Mouse (Mus musculus): ENCODE data around the gene Mrps35. TPM values are rescaled to one million over a fixed set of nuclear protein-coding genes. Genes with fewer than 3 reads are reported as not detected.

Gene Mrps35
- polyA plus RNA-seq, 1 experiment from 2014 or later: 84.1 TPM

GRCm38 (mm10) chr6:147088517-147088916 is 46.0 kb downstream of the Mrps35 start:
- H3K4me3 ChIP-seq (ENCODE audit: low read depth, low read length): no peak overlapping the region
- H3K9me3 ChIP-seq (ENCODE audit: control insufficient read depth, low read length): no peaks in the 10 kb centered on the region
- 0 out of 2 replicates have a peak, but pooled peaks cover 5% of the 10 kb centered on the region for H3K4me1 ChIP-seq (replicated peaks; ENCODE audit: control insufficient read depth, insufficient read depth, low read length)
- H3K36me3 ChIP-seq (ENCODE audit: control insufficient read depth, insufficient read depth, low read length): no peaks in the 10 kb centered on the region
- DNase-seq (ENCODE audit: low spot score) (no peak), ATAC-seq (ENCODE audit: low FRiP score) (no peak)
- H3K9ac ChIP-seq (ENCODE audit: low read depth, low read length): no peak overlapping the region
- H3K27ac ChIP-seq (ENCODE audit: low read depth, low read length): no peak overlapping the region
- WGBS: 83% methylated on average over 3 of the region's 3 CpGs
- no peaks in the 10 kb centered on the region for H3K27me3 ChIP-seq (ENCODE audit: control insufficient read depth, insufficient read depth, low read length)
- no peak overlapping the region for H3K4me2 ChIP-seq (replicated peaks; ENCODE audit: low read depth, low read length)

GRCm38 (mm10) chr6:147090191-147090590 is 47.6 kb downstream of the Mrps35 start:
- H3K4me2 ChIP-seq (replicated peaks; ENCODE audit: low read depth, low read length): no peak overlapping the region
- no peak overlapping the region for H3K27ac ChIP-seq (ENCODE audit: low read depth, low read length)
- H3K9ac ChIP-seq (ENCODE audit: low read depth, low read length): no peak overlapping the region
- ATAC-seq (ENCODE audit: low FRiP score) (no peak), DNase-seq (ENCODE audit: low spot score) (no peak)
- 0 out of 2 replicates have a peak, but pooled peaks cover 5% of the 10 kb centered on the region for H3K4me1 ChIP-seq (replicated peaks; ENCODE audit: control insufficient read depth, insufficient read depth, low read length)
- H3K9me3 ChIP-seq (ENCODE audit: control insufficient read depth, low read length): no peaks in the 10 kb centered on the region
- 70% methylated on average over 5 of the region's 5 CpGs for WGBS
- no peaks in the 10 kb centered on the region for H3K27me3 ChIP-seq (ENCODE audit: control insufficient read depth, insufficient read depth, low read length)
- no peak overlapping the region for H3K4me3 ChIP-seq (ENCODE audit: low read depth, low read length)
- H3K36me3 ChIP-seq (ENCODE audit: control insufficient read depth, insufficient read depth, low read length): no peaks in the 10 kb centered on the region

- peak within 1 kb of the TSS; percentile 80 for H3K4me3 ChIP-seq (ENCODE audit: low read depth, low read length)
- WGBS: under 1% methylated on average over 90 of the region's 99 CpGs
- H3K9me3 ChIP-seq (ENCODE audit: control insufficient read depth, low read length): no peaks in the 10 kb centered on the region
- ATAC-seq (ENCODE audit: low FRiP score) (peak; percentile 92), DNase-seq (ENCODE audit: low spot score) (peak; percentile 85)
- peak within 1 kb of the TSS; percentile 88 for H3K27ac ChIP-seq (ENCODE audit: low read depth, low read length)
- peak within 1 kb of the TSS; percentile 94 for H3K4me2 ChIP-seq (replicated peaks; ENCODE audit: low read depth, low read length)
- no peaks in the 10 kb centered on the region for H3K27me3 ChIP-seq (ENCODE audit: control insufficient read depth, insufficient read depth, low read length)
- H3K36me3 ChIP-seq (ENCODE audit: control insufficient read depth, insufficient read depth, low read length): no peaks in the 10 kb centered on the region
- 0 out of 2 replicates have a peak, but pooled peaks cover 5% of the 10 kb centered on the region for H3K4me1 ChIP-seq (replicated peaks; ENCODE audit: control insufficient read depth, insufficient read depth, low read length)
- H3K9ac ChIP-seq (ENCODE audit: low read depth, low read length): peak within 1 kb of the TSS; percentile 91
Measured at GRCm38 (mm10) chr6:147091136-147092120, 48.9 kb downstream of the Mrps35 start, which contains the start of gene Klhl42. Gene Klhl42, plus strand, starts transcription at chr6:147091379.

- Histone ChIP-seq H3K27me3 (ENCODE audit: control insufficient read depth, insufficient read depth, low read length) (no peaks in the 10 kb centered on the region), H3K4me3 (ENCODE audit: low read depth, low read length) (peak overlapping the region; percentile 80), H3K36me3 (ENCODE audit: control insufficient read depth, insufficient read depth, low read length) (no peaks in the 10 kb centered on the region), H3K4me2 (replicated peaks; ENCODE audit: low read depth, low read length) (peak overlapping the region; percentile 94), H3K9ac (ENCODE audit: low read depth, low read length) (peak overlapping the region; percentile 91), H3K4me1 (replicated peaks; ENCODE audit: control insufficient read depth, insufficient read depth, low read length) (0 out of 2 replicates have a peak, but pooled peaks cover 2% of the 10 kb centered on the region), H3K27ac (ENCODE audit: low read depth, low read length) (peak overlapping the region; percentile 88), H3K9me3 (ENCODE audit: control insufficient read depth, low read length) (no peaks in the 10 kb centered on the region)
- WGBS: 2% methylated on average over 15 of the region's 15 CpGs
- DNase-seq (ENCODE audit: low spot score) (peak; percentile 53), ATAC-seq (ENCODE audit: low FRiP score) (peak; percentile 28)
Measured at GRCm38 (mm10) chr6:147092136-147092535, 49.6 kb downstream of the Mrps35 start.

- Histone ChIP-seq H3K9me3 (ENCODE audit: control insufficient read depth, low read length) (no peaks in the 10 kb centered on the region), H3K4me3 (ENCODE audit: low read depth, low read length) (no peak overlapping the region), H3K36me3 (ENCODE audit: control insufficient read depth, insufficient read depth, low read length) (no peaks in the 10 kb centered on the region), H3K27me3 (ENCODE audit: control insufficient read depth, insufficient read depth, low read length) (no peaks in the 10 kb centered on the region), H3K27ac (ENCODE audit: low read depth, low read length) (no peak overlapping the region), H3K4me1 (replicated peaks; ENCODE audit: control insufficient read depth, insufficient read depth, low read length) (0 out of 2 replicates have a peak, but pooled peaks cover 2% of the 10 kb centered on the region), H3K4me2 (replicated peaks; ENCODE audit: low read depth, low read length) (no peak overlapping the region), H3K9ac (ENCODE audit: low read depth, low read length) (no peak overlapping the region)
- WGBS: 80% methylated on average over 7 of the region's 7 CpGs
- ATAC-seq (ENCODE audit: low FRiP score) (no peak), DNase-seq (ENCODE audit: low spot score) (no peak)
Measured at GRCm38 (mm10) chr6:147094771-147095170, 52.2 kb downstream of the Mrps35 start.

GRCm38 (mm10) chr6:147096109-147096508 is 53.5 kb downstream of the Mrps35 start:
- 95% methylated on average over 4 of the region's 4 CpGs for WGBS
- Histone ChIP-seq H3K36me3 (ENCODE audit: control insufficient read depth, insufficient read depth, low read length) (no peaks in the 10 kb centered on the region), H3K9ac (ENCODE audit: low read depth, low read length) (no peak overlapping the region), H3K4me2 (replicated peaks; ENCODE audit: low read depth, low read length) (no peak overlapping the region), H3K9me3 (ENCODE audit: control insufficient read depth, low read length) (no peaks in the 10 kb centered on the region), H3K27me3 (ENCODE audit: control insufficient read depth, insufficient read depth, low read length) (no peaks in the 10 kb centered on the region), H3K27ac (ENCODE audit: low read depth, low read length) (no peak overlapping the region), H3K4me3 (ENCODE audit: low read depth, low read length) (no peak overlapping the region), H3K4me1 (replicated peaks; ENCODE audit: control insufficient read depth, insufficient read depth, low read length) (0 out of 2 replicates have a peak, but pooled peaks cover 2% of the 10 kb centered on the region)
- DNase-seq (ENCODE audit: low spot score) (no peak), ATAC-seq (ENCODE audit: low FRiP score) (no peak)

- no peak for ATAC-seq (ENCODE audit: low FRiP score)
- Histone ChIP-seq H3K9me3 (ENCODE audit: control insufficient read depth, low read length) (no peaks in the 10 kb centered on the region), H3K4me3 (ENCODE audit: low read depth, low read length) (no peak overlapping the region), H3K36me3 (ENCODE audit: control insufficient read depth, insufficient read depth, low read length) (no peaks in the 10 kb centered on the region), H3K9ac (ENCODE audit: low read depth, low read length) (no peak overlapping the region), H3K27me3 (ENCODE audit: control insufficient read depth, insufficient read depth, low read length) (no peaks in the 10 kb centered on the region), H3K4me2 (replicated peaks; ENCODE audit: low read depth, low read length) (no peak overlapping the region), H3K27ac (ENCODE audit: low read depth, low read length) (no peak overlapping the region), H3K4me1 (replicated peaks; ENCODE audit: control insufficient read depth, insufficient read depth, low read length) (0 out of 2 replicates have a peak, but pooled peaks cover 2% of the 10 kb centered on the region)
- WGBS: 75% methylated on average over 3 of the region's 3 CpGs
- no peak for DNase-seq (ENCODE audit: low spot score)
Measured at GRCm38 (mm10) chr6:147096934-147097333, 54.4 kb downstream of the Mrps35 start.

- Histone ChIP-seq H3K4me3 (ENCODE audit: low read depth, low read length) (no peak overlapping the region), H3K9ac (ENCODE audit: low read depth, low read length) (no peak overlapping the region), H3K27me3 (ENCODE audit: control insufficient read depth, insufficient read depth, low read length) (no peaks in the 10 kb centered on the region), H3K4me2 (replicated peaks; ENCODE audit: low read depth, low read length) (no peak overlapping the region), H3K9me3 (ENCODE audit: control insufficient read depth, low read length) (no peaks in the 10 kb centered on the region), H3K36me3 (ENCODE audit: control insufficient read depth, insufficient read depth, low read length) (no peaks in the 10 kb centered on the region), H3K4me1 (replicated peaks; ENCODE audit: control insufficient read depth, insufficient read depth, low read length) (0 out of 2 replicates have a peak, but pooled peaks cover 2% of the 10 kb centered on the region), H3K27ac (ENCODE audit: low read depth, low read length) (no peak overlapping the region)
- 53% methylated on average over 8 of the region's 8 CpGs for WGBS
- no peak for DNase-seq (ENCODE audit: low spot score)
- ATAC-seq (ENCODE audit: low FRiP score): no peak
Measured at GRCm38 (mm10) chr6:147097346-147097929, 54.9 kb downstream of the Mrps35 start.

Measured in hindbrain, embryonic 11.5 days (tissue).